Mouse (Mus musculus): ENCODE measurements around the gene Atp2a1. TPM values are rescaled to one million over a fixed set of nuclear protein-coding genes. Genes with fewer than 3 reads are reported as not detected.

Atp2a1 gene
- polyA plus RNA-seq, 1 experiment, result 0.22 TPM

DNA sequence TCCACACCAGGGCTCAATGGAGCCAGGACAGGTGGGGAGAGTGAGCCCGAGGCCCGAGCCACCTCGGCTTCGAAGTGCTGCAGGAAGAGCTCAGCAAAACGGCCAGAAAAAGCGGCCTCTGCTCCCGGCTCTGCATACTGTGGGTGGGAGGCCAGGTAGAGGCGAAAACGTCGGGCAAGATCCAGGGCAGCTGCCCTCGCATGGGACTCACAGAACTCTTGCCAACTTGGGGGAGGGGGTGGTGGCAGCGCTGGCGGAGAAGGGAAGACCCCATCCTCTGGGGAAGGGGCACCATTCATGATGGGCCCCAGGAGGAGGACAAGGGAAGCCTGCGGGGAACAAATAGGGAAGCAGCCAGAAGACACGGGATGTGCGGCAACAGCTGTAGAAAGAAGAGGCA, 9.8 kb upstream of the Atp2a1 start:
- DNase-seq (ENCODE audit: low spot score), result no peak

DNA sequence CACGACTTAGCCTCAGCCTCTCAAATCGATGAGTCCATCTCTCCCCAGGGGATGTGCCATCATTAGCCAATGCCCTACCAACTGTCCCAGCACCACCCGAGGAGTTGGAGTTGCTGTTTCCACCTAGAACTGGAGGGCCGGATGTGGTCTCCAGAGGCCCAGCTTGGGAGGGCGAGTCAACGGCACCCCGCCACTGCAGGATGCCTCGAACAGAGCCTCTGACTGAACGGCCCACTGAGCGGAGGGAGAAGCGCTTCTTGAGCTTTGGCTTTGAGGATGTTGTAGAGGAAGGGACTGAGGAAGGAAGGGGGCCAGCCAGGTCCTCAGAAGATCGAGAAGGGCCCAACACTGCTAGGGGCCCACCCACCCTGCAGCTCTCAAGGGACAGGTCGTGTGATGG, 9.4 kb upstream of the Atp2a1 start:
- DNase-seq (ENCODE audit: low spot score), result no peak

DNA sequence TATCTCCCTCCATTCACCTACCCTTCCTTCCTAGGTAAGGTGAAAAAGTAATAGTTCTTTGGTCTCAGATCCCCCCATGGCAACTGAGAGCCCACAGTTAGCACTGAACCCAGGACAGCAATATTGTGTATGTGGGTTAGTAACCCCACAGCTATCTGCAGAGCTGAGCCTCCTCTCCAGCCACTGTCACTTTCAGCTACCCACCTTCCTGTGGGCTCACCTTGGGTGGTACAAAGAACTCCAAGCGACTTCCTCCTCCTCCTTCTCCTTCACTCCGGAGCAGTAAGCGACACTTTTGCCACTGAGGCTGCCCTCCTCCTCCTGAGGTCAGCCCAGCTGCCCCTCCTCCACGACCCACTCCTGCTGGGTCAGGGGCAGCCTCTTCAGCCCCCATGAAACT, 8.9 kb upstream of the Atp2a1 start:
- DNase-seq (ENCODE audit: low spot score), result no peak

DNA sequence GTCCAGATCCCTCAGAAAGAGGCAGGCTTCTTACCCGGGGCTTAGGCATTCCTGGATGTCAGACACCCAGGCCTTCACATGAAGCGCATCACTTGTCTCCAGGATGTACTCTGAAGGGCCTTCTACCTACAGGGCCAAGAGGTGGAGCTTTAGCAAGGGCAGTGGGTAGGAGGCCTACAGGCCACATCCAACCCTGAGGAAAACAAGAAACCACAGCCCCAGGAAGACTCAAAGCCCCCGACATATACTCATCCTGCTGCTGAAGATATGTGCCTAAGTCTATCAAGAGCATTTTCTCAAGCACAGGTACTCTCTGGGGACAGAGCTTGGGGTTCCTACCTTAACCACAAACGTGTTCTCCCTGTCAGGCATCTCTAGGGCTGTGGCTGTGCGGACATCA, 8.5 kb upstream of the Atp2a1 start:
- DNase-seq (ENCODE audit: low spot score), result no peak

DNA sequence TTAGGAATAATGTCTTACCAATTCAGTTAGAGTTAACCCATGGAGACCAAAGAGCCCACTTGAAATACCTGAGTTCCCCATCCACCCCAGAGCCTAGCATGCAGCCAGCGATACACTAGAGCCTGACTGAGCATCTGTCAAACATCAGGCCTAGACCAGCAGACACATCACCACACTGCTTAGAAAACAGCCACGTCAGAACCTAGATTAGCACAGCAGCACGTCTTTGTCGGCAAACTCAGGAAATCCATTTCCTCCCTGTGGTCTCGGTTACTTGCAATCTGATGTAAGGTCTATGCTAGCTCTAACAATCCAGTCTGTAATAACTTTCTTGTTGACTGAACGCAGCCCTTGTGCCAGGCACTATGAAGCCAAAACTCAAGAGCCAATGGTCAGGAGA, 7.2 kb upstream of the Atp2a1 start:
- no peak for DNase-seq (ENCODE audit: low spot score)

DNA sequence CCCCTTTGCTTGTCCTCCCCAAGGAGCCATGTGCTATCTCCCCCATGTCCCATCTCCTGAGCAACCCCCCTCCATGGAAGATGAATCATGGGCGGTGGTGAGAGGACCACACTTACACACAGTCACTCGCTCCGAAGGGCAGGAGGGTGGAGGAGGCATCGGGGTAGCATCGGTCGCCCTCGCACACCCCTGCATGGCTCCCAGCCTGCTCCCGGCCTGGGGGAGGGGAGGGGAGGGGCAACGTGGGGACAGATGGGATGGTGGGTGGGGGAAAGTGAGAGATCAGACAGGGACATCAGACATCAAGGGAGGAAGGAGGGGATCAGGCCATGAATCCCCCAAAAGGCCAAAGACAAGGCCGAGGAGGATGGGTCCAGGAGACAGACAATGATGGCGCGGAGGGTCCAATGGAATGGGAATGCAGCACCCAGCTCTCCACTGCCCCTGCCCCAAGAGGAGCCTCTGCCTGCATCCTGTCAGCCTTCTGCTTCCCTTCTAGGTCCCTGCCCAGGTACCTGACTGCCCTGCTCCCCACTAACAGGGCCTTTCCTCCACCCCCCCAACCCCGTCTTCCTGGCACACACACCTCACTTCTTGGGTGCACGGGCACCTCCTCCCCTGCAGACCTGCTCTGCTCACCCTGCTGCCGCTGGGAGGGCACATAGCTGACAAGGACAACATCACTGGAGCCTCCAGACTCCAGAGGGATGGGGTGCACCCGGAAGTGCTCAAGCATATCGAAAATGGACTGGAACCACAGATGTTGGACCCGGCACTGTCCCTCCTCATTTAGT, 5.1 kb upstream of the Atp2a1 start:
- no peak for DNase-seq (ENCODE audit: low spot score)

DNA sequence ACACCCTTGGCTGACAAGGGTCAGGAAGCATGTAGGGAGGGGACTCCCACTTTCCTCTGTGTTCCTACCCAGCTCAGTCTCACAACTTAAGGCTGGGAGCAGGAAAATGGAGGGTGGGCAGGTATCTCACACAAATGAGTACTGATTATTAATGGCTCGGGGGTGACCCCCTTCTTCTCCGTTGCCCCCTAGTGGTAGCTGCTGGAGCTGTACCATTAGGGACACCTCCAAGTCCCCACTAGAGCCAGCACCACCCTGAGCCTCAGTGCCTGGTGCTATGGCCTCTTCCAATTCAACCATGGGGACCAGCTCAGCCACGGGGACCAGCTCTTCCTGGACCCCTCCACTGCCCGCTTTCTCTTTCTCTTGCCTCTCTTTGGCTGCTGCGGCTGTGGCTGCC, 4.4 kb upstream of the Atp2a1 start:
- DNase-seq (ENCODE audit: low spot score), result no peak

DNA sequence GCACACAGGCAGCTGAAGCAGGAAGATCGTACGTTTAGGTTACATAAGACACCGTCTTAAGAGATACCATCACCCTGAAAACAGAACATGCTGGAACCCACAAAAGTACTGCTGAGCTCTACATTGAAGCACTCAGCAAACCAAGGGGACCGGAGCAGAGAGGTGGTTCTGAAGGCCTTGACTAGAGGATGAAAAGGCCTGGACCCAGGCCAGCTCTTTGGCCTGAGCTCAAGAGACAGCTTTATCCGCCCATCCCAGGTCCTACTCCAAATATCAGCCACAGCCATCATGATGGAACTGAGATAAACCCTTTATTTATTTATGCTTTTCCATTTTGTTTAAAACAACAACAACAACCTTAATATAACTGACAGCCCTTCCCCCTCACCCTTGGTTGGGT, 3.8 kb upstream of the Atp2a1 start:
- no peak for DNase-seq (ENCODE audit: low spot score)

DNA sequence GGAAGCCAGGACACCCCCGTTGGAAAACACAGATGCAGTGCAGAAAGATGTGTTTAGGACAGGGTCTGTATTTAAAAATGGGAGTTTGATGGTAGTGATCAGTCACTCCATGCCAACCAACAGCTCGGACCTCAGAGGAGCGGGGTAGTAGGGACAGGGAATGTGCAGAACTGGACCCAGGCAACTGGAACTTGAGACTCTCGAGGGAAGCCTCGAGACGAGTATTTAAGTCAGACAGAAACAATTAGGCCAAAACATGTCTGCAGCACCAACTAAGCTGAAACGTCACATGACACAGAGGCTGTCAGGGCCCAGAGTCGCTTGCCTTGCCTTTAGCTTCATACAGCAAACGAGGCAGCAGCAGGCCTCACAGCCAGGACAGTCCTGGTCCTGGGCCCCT, 3.2 kb upstream of the Atp2a1 start:
- no peak for DNase-seq (ENCODE audit: low spot score)

DNA sequence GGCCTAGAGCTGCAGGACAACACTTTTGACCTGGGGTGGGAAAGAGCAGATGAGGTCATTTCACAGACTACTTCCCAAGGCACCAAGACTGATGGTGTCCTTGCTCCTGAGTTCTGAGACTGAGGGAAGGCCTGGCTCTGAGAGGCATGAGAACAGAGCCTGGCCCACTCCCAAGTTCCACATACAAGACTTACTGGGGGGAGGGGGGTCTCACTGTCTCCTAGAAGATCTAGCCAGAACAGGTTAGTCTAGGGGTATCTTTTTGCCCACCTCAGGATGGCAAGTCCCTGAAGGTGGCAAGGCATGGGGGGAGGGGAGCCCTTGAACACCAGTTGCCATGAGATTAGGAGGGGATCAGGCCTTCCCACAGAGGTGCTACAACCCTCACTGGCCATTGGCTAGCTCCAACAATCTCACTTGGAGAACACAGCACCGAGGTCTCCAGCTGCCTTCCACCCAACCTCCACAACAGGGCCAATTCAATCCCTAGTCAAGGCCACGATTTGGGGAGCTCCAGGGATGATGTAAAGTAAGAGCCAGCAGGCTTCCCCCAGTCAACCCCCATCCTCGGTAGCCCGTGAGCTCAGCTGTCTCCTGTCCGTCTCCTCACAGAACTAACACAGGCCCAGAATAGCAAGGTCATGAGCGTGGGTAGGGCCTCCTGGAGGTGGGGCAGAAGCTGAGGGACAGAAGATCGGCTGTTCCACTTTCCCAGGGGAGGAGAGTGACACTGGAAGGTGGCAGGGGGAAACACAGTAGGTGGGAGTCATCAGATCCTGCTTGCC, 2.5 kb upstream of the Atp2a1 start:
- no peak for DNase-seq (ENCODE audit: low spot score)

DNA sequence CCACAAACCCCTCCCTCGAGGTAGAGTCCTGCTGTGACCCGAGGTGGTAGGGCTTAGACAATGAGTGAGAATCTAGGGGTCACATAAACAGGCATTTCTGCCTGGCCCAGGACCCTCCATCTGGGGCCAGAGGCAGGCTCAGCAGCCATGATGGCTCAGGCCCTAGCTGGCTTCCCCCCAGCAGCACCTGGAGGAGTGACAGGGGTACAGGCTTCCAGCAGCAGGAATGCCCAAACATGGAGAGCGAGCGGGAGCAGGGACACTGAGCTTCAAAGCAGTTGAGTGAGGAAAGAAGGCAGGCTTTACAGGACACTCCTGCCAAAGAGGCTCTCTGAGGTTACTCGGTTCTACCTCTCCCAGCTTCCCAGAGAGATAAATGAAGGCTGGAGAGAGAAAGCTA, 1.9 kb upstream of the Atp2a1 start:
- DNase-seq (ENCODE audit: low spot score), result no peak

DNA sequence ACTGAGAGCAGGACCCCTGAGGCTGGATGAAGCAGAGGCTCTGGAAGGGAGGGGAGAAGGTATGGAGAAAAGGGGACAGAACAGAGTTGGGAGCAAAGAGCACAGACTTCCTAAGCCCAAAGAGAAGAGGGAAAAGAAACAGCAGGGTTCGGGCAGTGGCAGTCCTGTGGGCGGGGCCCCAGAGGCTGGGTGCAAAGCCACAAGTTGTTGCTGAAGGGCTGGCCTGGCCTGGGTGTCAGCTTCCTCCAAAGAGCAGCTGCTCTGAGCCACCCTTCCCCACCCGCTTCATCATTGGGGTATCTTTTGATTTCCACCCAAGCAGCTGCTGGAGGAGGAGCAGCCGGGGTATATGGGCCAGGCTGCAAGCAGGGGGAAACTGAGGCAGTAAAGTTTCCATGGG, 1.2 kb upstream of the Atp2a1 start:
- DNase-seq (ENCODE audit: low spot score), result no peak

DNA sequence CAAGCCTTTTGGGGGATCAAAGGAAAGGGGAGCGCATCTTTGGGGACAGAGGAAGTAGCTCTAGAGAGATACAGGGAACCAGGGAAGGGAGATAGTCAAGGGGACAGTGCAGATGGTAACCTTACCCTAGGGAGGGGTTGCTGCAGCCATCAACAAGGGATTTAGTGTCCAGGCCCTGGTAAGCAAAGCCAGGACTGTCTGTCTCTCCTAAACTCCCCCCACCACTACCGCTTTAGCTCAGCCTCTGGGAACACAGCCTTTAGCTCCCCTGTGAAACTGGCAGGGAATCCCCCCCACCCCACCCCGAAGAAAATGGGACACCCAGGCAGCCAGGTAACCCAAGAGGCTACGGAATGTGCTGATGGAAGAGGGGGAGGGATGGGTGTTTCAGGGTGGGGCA, 639 bp upstream of the Atp2a1 start:
- no peak for DNase-seq (ENCODE audit: low spot score)

DNA sequence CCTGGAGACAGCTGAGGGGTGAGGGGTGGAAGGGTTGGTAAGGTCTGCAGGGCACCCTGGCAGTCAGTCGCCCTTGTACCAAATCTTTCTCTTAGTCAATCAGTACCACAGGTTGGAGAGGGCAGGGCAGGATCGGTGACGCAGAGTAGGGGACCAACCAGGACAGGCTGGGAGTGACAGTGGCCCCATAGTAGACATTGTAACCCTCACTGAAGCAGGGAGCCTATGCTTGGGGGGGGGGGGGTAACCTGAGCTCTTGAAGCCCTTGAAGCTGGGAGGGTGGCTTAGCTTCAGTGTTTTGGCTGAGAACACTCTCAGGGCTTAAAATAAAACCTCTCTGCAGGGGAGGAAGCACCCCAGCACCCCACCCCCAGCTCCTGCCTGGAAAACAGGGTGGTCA, 1.3 kb downstream of the Atp2a1 start:
- DNase-seq (ENCODE audit: low spot score), result no peak

DNA sequence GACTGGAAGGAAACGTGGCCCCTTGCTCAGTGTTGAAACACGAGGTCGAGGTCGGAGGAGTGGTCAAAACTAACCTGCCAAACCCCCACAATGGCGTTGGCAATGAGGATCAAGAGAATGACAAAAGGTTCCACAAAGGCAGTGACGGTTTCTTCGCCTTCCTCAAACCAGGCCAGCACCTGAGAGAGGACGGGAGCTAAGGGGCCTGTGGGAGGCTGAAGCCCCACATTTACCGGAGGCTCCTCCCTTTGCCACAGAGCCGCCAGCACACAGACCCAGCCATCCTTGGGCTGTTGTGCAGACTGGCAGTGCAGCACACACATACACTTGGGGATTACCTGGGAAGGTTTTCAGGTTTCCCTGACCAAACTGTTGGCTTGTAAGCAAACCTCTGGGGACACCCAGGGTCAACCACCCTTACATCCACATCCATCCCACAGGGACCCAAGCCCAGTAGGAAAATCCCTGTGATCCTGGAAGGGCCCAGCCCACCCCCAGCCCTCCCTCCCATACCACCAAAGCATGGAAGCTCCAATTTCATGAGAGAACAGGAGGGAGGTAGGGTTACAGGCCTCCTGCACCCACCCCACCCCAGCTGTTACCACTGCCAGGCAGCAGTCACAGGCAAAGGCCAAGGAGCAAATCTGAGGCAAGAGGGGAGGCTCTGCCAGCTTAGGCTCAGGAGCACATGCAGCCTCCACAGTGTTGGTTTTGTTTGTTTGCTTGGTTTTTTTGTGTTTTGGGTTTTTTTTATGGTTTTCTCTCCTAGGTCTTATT, 2.1 kb downstream of the Atp2a1 start:
- no peak for DNase-seq (ENCODE audit: low spot score)

DNA sequence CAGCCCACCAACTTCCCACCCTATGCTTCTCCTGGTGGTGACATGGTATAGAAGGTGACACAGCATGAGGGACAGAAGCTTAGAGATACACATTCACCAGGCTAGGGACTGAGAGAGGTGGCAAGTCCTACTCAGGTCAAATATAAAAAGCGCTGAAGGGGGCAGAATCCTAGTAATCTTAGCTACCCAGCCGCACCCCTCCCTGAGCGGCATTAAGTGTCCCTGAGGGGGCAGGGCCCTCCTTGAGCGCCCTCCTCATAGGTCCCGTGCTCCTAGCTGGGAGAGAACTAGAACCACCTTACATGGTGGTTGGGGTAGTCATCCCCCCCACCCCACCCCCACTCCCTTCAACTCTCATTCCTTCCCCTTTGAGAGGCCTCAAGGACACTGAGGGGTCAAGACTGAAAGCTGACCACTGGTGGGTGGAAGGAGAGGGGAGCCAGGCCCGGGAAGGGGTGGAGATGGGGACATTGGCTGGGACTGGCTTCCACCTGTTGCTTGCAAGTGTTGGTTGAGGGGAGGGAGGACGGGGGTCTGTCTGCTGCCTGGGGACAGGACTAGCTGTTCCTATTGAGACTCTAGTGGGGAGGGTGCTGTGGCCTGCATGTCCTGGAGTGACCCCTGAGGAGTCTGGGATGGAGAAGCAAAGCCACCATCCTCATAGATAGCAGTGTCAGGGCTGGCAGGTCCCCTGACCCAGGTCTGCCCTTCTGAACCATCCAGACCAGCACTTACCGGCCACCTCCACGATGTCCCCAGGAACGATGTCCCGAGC, 3.9 kb downstream of the Atp2a1 start:
- DNase-seq (ENCODE audit: low spot score), result no peak

DNA sequence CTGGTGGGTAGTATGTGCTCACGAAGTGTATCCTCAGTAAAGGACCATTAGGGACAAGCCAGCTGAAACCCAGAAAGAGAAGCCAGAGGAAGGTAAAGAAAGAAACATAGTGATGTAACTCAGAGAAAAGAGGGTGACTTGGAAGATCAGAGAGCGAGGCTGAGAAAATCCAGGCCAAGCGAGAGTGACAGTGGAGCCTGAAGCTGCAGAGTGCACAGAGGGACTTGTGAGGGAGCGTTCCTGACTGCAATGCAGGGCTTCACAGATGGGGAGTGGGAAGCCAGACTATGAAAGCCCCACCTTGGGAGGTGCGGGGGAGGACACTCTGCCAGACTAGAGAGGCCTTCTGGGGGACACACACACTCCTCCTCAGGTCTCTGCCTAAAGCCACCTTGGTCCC, 4.7 kb downstream of the Atp2a1 start:
- no peak for DNase-seq (ENCODE audit: low spot score)

DNA sequence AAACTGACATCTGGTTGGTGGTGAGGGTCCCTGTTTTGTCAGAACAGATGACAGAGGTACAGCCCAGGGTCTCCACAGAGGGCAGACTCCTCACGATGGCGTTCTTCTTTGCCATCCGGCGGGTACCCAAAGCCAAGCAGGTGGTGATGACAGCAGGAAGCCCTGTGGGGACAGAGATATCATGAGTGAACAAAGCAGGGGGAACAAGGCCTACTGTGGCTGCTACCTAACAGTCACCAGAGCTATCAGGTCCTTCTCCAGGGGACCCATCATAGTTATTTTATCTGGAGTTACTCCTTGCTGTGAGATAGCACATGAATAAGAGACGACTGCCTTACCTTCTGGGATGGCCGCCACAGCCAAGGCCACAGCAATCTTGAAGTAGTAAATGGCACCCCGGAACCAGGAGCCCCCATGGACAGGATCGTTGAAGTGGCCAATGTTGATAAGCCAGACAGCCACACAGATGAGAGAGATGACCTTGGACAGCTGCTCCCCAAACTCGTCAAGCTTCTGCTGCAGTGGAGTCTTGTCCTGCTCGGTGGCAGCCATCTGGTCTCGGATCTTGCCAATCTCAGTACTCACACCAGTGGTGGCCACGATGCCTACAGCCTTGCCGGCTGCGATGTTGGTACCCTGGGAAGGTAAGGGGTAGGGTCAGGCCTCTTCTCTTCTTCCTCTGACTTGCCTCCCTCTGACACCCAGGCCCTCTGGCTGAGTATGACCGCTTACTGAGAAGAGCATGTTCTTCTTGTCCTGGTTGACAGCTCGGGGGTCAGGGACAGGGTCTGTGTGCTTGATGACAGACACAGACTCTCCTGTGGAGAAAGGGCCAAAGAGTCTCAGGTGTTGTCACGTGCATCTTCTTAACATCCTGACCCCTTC, 6.3 kb downstream of the Atp2a1 start:
- DNase-seq (ENCODE audit: low spot score), result no peak

DNA sequence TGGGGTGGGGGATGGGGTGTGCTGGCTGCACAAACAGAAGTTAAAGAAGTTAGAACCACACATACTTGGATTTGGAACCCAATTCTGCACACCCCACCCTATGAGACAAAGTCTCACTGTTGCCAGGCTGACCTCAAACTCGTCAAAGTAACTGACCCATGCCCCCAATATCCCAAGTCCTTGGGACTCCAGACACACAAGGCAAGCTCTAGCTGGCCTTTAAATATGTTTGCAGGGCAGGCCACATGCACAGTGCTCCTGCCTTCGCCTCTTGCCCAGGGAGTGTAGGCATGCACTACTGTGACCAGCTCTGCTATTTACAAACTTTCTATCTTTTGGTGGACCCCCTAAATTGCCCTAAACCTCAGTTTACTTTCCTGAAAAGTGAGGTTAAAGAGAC, 7.7 kb downstream of the Atp2a1 start:
- no peak for DNase-seq (ENCODE audit: low spot score)

DNA sequence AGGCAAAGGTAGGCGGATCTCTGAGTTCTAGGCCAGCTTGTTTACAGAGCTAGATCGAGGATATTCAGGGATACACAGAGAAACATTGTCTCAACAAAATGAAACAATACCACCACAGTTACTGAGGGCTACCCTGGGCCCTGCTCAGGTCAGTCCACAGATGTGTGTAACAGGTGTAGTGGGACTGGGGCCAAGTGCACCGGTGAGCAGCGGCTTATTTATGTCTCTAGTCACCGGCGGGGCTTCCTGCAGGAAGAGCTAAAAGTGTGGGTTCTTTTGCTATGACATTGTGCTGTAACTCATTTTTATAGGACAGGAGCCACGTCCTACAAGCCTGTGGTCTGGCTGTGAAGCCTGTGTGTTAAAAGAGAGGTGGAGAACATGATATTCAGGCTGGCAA, 9.0 kb downstream of the Atp2a1 start:
- DNase-seq (ENCODE audit: low spot score), result no peak

DNA sequence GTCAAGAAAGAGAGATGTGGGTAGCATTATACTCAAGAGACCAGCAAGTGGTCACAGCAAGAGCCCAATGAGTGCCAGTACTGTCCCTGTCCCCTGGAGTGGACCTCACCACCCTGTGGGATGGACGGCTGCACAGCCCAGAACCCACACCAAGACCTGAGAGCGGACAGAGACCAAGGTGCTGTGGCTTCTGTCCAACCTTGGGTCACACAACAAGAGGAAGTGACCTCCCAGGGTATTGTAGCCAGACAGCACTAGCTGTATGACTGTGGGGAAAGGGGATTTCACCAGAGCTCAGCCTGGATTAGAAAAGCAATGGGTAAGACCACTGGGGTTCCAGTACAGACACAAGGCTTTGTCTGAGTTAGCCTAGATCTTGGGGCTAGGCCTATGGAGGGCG, 10.7 kb downstream of the Atp2a1 start:
- no peak for DNase-seq (ENCODE audit: low spot score)
